ENCODE assay signal across 7 mouse cellular contexts in the genomic region with DNA sequence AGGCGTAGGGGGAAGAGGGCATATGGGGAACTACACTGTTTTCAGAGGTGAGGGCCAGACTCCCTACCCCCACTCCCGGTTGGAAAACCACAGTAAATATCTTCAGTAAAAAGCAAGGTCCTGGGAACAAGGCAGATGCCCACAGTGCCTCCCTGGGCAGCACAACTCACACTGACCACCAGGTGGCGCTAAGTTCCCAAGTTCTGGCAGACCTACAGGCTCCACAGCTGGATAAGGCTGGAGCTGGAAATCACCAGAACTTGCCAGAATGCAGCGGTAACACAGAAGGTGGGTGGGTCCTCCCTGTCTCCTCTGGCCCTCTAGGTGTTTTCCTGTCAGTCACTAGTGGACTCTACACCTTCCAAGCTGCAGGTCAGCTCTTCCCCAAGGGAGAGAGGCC. TPM values are rescaled to one million over a fixed set of nuclear protein-coding genes. Genes with fewer than 3 reads are reported as not detected.
DNase-seq lines count a peak whose midpoint lies in the region; ATAC-seq and TF ChIP-seq lines count a peak whose summit lies in the region.

No protein-coding gene starts in this region.

- no peak overlapping the region for H3K4me2 ChIP-seq in embryonic facial prominence, embryonic 11.5 days (ENCODE audit: low read depth, low read length)
- no peak overlapping the region for H3K4me2 ChIP-seq in limb, embryonic 11.5 days (ENCODE audit: low read depth, severe bottlenecking)
- no peak overlapping the region for H3K4me2 ChIP-seq in midbrain, embryonic 14.5 days (ENCODE audit: low read length)

- H3K36me3 ChIP-seq in embryonic facial prominence, embryonic 11.5 days (replicated peaks; ENCODE audit: control insufficient read depth, insufficient read depth, low read depth, low read length) = no peaks in the 10 kb centered on the region
- no peaks in the 10 kb centered on the region for H3K36me3 ChIP-seq in kidney, adult 2 months (ENCODE audit: control insufficient read depth, insufficient read depth, low read length)
- H3K36me3 ChIP-seq in limb, embryonic 11.5 days (ENCODE audit: control insufficient read depth, insufficient read depth, low read length) = no peaks in the 10 kb centered on the region
- H3K36me3 ChIP-seq in midbrain, embryonic 14.5 days (ENCODE audit: control insufficient read depth, insufficient read depth, low read length) = no peaks in the 10 kb centered on the region

- no peaks in the 10 kb centered on the region for H3K27me3 ChIP-seq in embryonic facial prominence, embryonic 11.5 days (ENCODE audit: control insufficient read depth, insufficient read depth, low read length)
- no peaks in the 10 kb centered on the region for H3K27me3 ChIP-seq in kidney, adult 2 months (replicated peaks; ENCODE audit: control insufficient read depth, insufficient read depth, low read length)
- no peaks in the 10 kb centered on the region for H3K27me3 ChIP-seq in limb, embryonic 11.5 days (ENCODE audit: control insufficient read depth, insufficient read depth, low read length)
- no peaks in the 10 kb centered on the region for H3K27me3 ChIP-seq in midbrain, embryonic 14.5 days (ENCODE audit: control insufficient read depth, insufficient read depth, low read length)

- no peak for TF ChIP-seq POLR2A in kidney, adult 2 months (IDR thresholded peaks at IDR 0.05; ENCODE audit: low read depth, low read length)

- peaks cover 13% of the 10 kb centered on the region for H3K4me1 ChIP-seq in embryonic facial prominence, embryonic 11.5 days (ENCODE audit: control insufficient read depth, insufficient read depth, low read length)
- H3K4me1 ChIP-seq in kidney, adult 2 months (ENCODE audit: control insufficient read depth, insufficient read depth, low read length) = peaks cover 9% of the 10 kb centered on the region
- H3K4me1 ChIP-seq in limb, embryonic 11.5 days (ENCODE audit: control insufficient read depth, insufficient read depth, low read length) = peaks cover 15% of the 10 kb centered on the region
- peaks cover 16% of the 10 kb centered on the region for H3K4me1 ChIP-seq in midbrain, embryonic 14.5 days (ENCODE audit: control insufficient read depth, insufficient read depth, low read length)

- no peak overlapping the region for H3K27ac ChIP-seq in embryonic facial prominence, embryonic 11.5 days (replicated peaks; ENCODE audit: low read depth, low read length)
- H3K27ac ChIP-seq in kidney, adult 2 months (ENCODE audit: insufficient read depth, low read depth, low read length) = no peak overlapping the region
- H3K27ac ChIP-seq in limb, embryonic 11.5 days (replicated peaks; ENCODE audit: low read depth, low read length) = no peak overlapping the region
- H3K27ac ChIP-seq in midbrain, embryonic 14.5 days (replicated peaks; ENCODE audit: low read depth, low read length) = no peak overlapping the region

- no peak overlapping the region for H3K4me3 ChIP-seq in embryonic facial prominence, embryonic 11.5 days (ENCODE audit: low read depth, low read length)
- no peak overlapping the region for H3K4me3 ChIP-seq in kidney, adult 2 months (ENCODE audit: insufficient read depth, low read depth, low read length)
- no peak overlapping the region for H3K4me3 ChIP-seq in limb, embryonic 11.5 days (ENCODE audit: low read depth, low read length)
- no peak overlapping the region for H3K4me3 ChIP-seq in midbrain, embryonic 14.5 days (replicated peaks; ENCODE audit: low read depth, low read length)

- H3K9me3 ChIP-seq in embryonic facial prominence, embryonic 11.5 days (replicated peaks; ENCODE audit: control insufficient read depth, low read length) = no peaks in the 10 kb centered on the region
- no peaks in the 10 kb centered on the region for H3K9me3 ChIP-seq in limb, embryonic 11.5 days (ENCODE audit: control insufficient read depth, low read length)
- no peaks in the 10 kb centered on the region for H3K9me3 ChIP-seq in midbrain, embryonic 14.5 days (ENCODE audit: control insufficient read depth, low read length)

- H3K9ac ChIP-seq in embryonic facial prominence, embryonic 11.5 days (replicated peaks; ENCODE audit: low read length) = no peak overlapping the region
- H3K9ac ChIP-seq in limb, embryonic 11.5 days (ENCODE audit: low read length) = no peak overlapping the region
- no peak overlapping the region for H3K9ac ChIP-seq in midbrain, embryonic 14.5 days (replicated peaks; ENCODE audit: low read length)

- peak; percentile 85 for DNase-seq in adrenal gland, adult 8-10 months
- DNase-seq in embryonic facial prominence, embryonic 11.5 days (ENCODE audit: low spot score) = peak; percentile 94
- DNase-seq in heart, adult 18-20 months = peak; percentile 89 to 97
- peak; percentile 93 for DNase-seq in kidney, adult 2 months
- DNase-seq in limb, embryonic 11.5 days (ENCODE audit: low spot score) = peak; percentile 97
- DNase-seq in midbrain, embryonic 14.5 days = peak; percentile 96
- peak; percentile 63 to 81 for DNase-seq in spleen, adult 18-20 months

- 16% methylated on average over 4 of the region's 4 CpGs for WGBS in embryonic facial prominence, embryonic 11.5 days
- 12% methylated on average over 4 of the region's 4 CpGs for WGBS in kidney, adult 2 months
- WGBS in limb, embryonic 11.5 days = 12% methylated on average over 4 of the region's 4 CpGs
- WGBS in midbrain, embryonic 14.5 days = 15% methylated on average over 4 of the region's 4 CpGs

- peak; percentile 67; the same call in 1 of the 2 replicates for ATAC-seq in embryonic facial prominence, embryonic 11.5 days (replicated peaks; ENCODE audit: insufficient number of reproducible peaks, low FRiP score, low TSS enrichment, low read depth)
- peak; percentile 73; the same call in 1 of the 2 replicates for ATAC-seq in limb, embryonic 11.5 days (ENCODE audit: insufficient number of reproducible peaks, low FRiP score, low TSS enrichment, low read depth)
- peak; percentile 59; the same call in 1 of the 2 replicates for ATAC-seq in midbrain, embryonic 14.5 days (ENCODE audit: low FRiP score, low TSS enrichment)

- peak; percentile 98 for TF ChIP-seq CTCF in kidney, adult 2 months (conservative IDR thresholded peaks at IDR 0.05; ENCODE audit: insufficient read depth, insufficient read length, low read depth, low read length)

RNA-seq across cellular contexts. Expression of a gene that starts 24.9 kb away (rescaled TPM):
- 10 to 100 TPM; 27.5 to 51.1 (median 40.9) TPM for total RNA-seq in adrenal gland, adult 8-10 months (2022)
- 0.75 and 1.3 TPM in 2 replicates for polyA plus RNA-seq in embryonic facial prominence, embryonic 11.5 days (2014; fragmentation: Nextera tagmentation; extraction: Ambion mirVana)
- total RNA-seq in heart, adult 18-20 months (2021) = 10 to 100 TPM; 17.8 to 29.8 TPM
- polyA plus RNA-seq in kidney, adult 2 months (2012; rRNA removed) = 41.3 and 44.1 TPM in 2 replicates
- 0.97 and 1.4 TPM in 2 replicates for polyA plus RNA-seq in limb, embryonic 11.5 days (2014; fragmentation: Nextera tagmentation; extraction: Ambion mirVana)
- 4.4 TPM in 2 replicates for polyA plus RNA-seq in midbrain, embryonic 14.5 days (2014; fragmentation: Nextera tagmentation; extraction: Ambion mirVana)

RNA-seq across cellular contexts. Expression of a gene that starts 54.6 kb away (rescaled TPM):
- total RNA-seq in adrenal gland, adult 8-10 months (2022) = 10 to 100 TPM; 16.1 to 29.3 (median 22.9) TPM
- 7.6 and 7.9 TPM in 2 replicates for polyA plus RNA-seq in embryonic facial prominence, embryonic 11.5 days (2014; fragmentation: Nextera tagmentation; extraction: Ambion mirVana)
- total RNA-seq in heart, adult 18-20 months (2021) = 10 to 100 TPM in 1 of 2 experiments, 1 to 10 TPM in 1; 6.8 to 10.6 TPM
- 9.5 and 13.4 TPM in 2 replicates for polyA plus RNA-seq in kidney, adult 2 months (2012; rRNA removed)
- polyA plus RNA-seq in limb, embryonic 11.5 days (2014; fragmentation: Nextera tagmentation; extraction: Ambion mirVana) = 9.7 and 11.8 TPM in 2 replicates
- polyA plus RNA-seq in midbrain, embryonic 14.5 days (2014; fragmentation: Nextera tagmentation; extraction: Ambion mirVana) = 0.92 and 5.0 TPM in 2 replicates
